Mouse (Mus musculus): Measurements from ENCODE around the gene Rtkn. TPM values are rescaled to one million over a fixed set of nuclear protein-coding genes. Genes with fewer than 3 reads are reported as not detected.
A peak's percentile ranks its signal among the peaks of the same experiment; 100 is the strongest.

The Rtkn gene
- polyA plus RNA-seq, 1 experiment from 2014 or later, result 10.1 TPM

DNA sequence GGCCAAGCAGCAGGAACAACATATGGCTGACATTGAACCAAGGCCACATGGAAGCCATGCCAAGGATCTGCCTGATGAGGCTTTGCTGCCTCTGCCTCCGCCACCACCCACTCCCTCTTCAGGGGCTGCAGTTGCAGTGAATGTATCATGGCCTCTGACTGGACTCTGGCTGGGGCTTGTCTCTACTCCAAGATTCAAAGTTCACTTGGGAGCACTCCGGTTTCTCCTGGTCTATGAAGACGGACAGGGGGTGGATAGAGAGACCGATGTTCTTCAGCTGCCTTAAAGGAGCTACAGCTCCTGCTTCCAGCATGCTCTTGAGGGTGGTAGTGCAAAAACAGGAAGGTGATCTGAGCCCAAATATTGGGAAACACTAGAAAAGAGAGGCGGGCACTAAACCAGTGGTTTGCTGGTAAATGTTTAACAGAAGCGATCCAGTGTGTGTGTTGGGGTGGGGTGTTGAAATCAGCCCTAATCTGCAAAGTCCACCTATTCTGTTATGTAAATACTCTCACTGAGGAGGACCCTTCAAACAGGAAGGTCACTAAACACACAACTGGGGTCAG, 3.7 kb upstream of the Rtkn start:
- H3K4me1 ChIP-seq (replicated peaks), result peaks cover 36% of the 10 kb centered on the region
- WGBS (ENCODE audit: insufficient replicate concordance), result 46% methylated on average over 6 of the region's 6 CpGs
- no peak overlapping the region for H3K9ac ChIP-seq
- DNase-seq (no peak), ATAC-seq (ENCODE audit: low read depth) (peak; percentile 69)
- peak overlapping the region; percentile 11; the same call in 1 of the 2 replicates for H3K4me2 ChIP-seq
- no peak overlapping the region for H3K4me3 ChIP-seq (replicated peaks)
- no peaks in the 10 kb centered on the region for H3K9me3 ChIP-seq (replicated peaks)
- H3K36me3 ChIP-seq, result no peaks in the 10 kb centered on the region
- peaks cover 22% of the 10 kb centered on the region for H3K27me3 ChIP-seq
- peak overlapping the region; percentile 78 for H3K27ac ChIP-seq

DNA sequence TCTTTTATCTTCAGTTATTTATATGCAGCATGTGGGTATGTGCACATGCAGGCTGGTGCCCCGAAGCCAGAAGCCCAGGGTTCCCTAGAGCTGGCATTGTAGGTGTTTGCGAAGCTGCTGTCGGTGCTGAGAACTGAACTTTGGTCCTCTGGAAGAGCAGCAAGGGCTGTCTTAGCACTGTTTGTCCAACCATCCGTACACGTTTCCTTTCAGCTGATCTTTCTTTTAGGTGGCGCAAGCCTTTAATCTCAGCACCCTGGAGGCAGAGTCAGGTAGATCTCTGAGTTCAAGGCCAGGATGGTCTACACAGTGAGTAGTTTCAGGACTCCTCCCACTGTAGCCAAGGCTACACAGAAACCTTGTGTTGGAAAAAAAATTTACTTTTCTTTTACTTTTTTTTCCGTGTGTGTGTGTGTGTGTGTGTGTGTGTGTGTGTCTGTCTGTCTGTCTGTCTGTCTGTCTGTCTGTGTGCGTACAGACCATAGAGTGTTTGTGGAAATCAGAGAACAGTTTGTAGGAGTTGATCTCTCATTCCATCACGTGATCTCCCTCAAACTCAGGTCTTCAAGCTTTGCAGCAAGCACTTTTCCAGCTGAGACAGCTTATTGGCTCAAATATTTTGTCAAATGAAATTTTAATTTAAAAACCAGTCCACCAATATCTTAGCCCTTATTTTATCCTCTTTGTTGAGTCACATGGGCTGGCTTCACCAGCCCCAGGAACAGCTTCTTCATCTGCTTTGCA, 2.9 kb upstream of the Rtkn start:
- 61% methylated on average over 9 of the region's 9 CpGs for WGBS (ENCODE audit: insufficient replicate concordance)
- ATAC-seq (ENCODE audit: low read depth) (peak; percentile 18; the same call in 1 of the 2 replicates), DNase-seq (no peak)
- Histone ChIP-seq H3K9ac (no peak overlapping the region), H3K4me2 (no peak overlapping the region), H3K27me3 (peaks cover 30% of the 10 kb centered on the region), H3K4me1 (replicated peaks) (peaks cover 44% of the 10 kb centered on the region), H3K27ac (peak overlapping the region; percentile 67), H3K9me3 (replicated peaks) (no peaks in the 10 kb centered on the region), H3K36me3 (no peaks in the 10 kb centered on the region), H3K4me3 (replicated peaks) (no peak overlapping the region)

DNA sequence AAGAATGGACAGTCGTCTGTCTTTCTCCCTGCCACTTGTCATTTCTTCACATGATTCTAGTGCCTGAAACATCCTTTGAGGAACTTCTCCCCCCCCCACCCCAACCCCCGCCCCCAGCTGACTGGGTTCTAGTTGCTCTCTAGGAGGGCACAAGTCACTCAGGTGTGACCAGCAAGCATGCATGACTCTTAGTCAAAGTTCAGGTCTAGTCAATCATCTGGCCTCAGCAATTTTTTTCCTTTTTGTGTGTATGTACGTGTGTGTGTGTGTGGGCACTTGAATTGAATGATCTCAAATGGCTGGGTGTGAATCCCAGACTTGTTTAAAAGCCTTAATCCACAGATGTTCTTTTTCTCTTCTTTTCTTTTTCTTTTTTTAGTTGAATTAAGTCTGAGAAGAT, 1.0 kb upstream of the Rtkn start:
- WGBS (ENCODE audit: insufficient replicate concordance), result 51% methylated on average over 3 of the region's 3 CpGs
- no peak for ATAC-seq (ENCODE audit: low read depth)
- peaks cover 61% of the 10 kb centered on the region for H3K4me1 ChIP-seq (replicated peaks)
- H3K27me3 ChIP-seq, result peaks cover 45% of the 10 kb centered on the region
- H3K4me3 ChIP-seq (replicated peaks), result no peak overlapping the region
- no peak for DNase-seq
- H3K9ac ChIP-seq, result no peak overlapping the region
- no peaks in the 10 kb centered on the region for H3K9me3 ChIP-seq (replicated peaks)
- no peak overlapping the region for H3K27ac ChIP-seq
- no peaks in the 10 kb centered on the region for H3K36me3 ChIP-seq
- no peak overlapping the region for H3K4me2 ChIP-seq

DNA sequence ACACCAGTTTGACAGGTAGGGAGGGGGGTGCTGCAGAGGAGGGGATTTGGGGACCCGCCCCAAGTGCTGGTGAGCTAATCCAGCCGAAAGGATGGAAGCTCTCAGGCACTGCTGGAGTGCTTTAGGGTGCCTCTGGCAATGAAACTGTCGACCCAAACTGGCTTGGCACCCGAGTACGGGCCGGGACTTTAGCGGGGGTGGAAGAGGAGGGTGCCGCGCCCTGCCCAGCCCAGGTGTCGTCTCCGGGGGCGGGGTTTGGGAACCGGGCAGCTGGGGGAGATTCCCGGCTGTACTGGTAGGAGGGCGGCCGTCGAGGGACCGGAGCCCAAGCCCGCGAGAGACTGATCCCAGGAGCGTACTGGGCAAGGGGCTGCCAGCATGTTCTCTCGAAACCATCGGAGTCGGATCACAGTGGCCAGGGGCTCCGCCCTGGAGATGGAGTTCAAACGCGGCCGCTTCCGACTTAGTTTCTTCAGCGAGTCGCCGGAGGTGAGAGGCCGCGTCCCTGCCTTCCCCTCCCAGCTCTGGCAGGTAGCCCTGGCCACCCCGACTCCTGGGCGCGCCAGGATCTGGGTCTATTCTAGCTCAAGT, 403 bp downstream of the Rtkn start:
- Histone ChIP-seq H3K36me3 (no peaks in the 10 kb centered on the region), H3K9ac (peak overlapping the region; percentile 73), H3K4me2 (peak overlapping the region; percentile 69), H3K4me3 (replicated peaks) (peak overlapping the region; percentile 59), H3K27me3 (peaks cover 54% of the 10 kb centered on the region), H3K27ac (0 out of 2 replicates have a peak overlapping the region, but pooled peaks have one; percentile 88), H3K9me3 (replicated peaks) (no peaks in the 10 kb centered on the region), H3K4me1 (replicated peaks) (peaks cover 60% of the 10 kb centered on the region)
- DNase-seq (no peak), ATAC-seq (ENCODE audit: low read depth) (no peak)
- WGBS (ENCODE audit: insufficient replicate concordance), result 26% methylated on average over 37 of the region's 37 CpGs

DNA sequence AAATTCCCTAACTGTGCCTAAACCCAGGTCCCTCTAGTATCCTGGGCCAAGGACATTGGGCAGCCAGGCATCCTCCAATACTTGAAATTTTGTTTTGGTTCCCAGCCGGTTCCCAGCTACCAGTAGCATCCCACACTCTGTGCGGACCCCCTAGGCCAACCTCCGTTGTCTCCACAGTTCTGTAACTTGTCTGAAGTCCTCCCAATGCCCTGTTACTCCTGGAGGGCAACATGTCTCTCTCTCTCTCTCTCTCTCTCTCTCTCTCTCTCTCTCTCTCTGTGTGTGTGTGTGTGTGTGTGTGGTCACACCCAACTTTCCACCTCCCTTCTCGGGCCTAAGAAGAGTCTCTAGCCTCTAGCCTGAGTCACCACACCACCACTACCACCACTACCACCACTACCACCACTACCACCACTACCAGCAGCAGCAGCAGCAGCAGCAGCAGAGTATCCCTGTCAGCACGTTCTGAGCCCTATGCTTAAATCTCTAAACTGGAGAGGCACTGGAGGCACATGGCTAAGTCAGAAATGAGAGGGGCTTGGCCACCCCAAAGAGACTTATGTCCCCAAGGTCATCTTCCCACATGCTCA, 1.1 kb downstream of the Rtkn start:
- Histone ChIP-seq H3K27me3 (peaks cover 58% of the 10 kb centered on the region), H3K4me2 (peak overlapping the region; percentile 69), H3K4me1 (replicated peaks) (peaks cover 53% of the 10 kb centered on the region), H3K9me3 (replicated peaks) (no peaks in the 10 kb centered on the region), H3K9ac (peak overlapping the region; percentile 73), H3K27ac (peak overlapping the region; percentile 88), H3K4me3 (replicated peaks) (peak overlapping the region; percentile 59), H3K36me3 (no peaks in the 10 kb centered on the region)
- DNase-seq, result no peak
- ATAC-seq (ENCODE audit: low read depth), result no peak
- WGBS (ENCODE audit: insufficient replicate concordance), result 36% methylated on average over 5 of the region's 5 CpGs

DNA sequence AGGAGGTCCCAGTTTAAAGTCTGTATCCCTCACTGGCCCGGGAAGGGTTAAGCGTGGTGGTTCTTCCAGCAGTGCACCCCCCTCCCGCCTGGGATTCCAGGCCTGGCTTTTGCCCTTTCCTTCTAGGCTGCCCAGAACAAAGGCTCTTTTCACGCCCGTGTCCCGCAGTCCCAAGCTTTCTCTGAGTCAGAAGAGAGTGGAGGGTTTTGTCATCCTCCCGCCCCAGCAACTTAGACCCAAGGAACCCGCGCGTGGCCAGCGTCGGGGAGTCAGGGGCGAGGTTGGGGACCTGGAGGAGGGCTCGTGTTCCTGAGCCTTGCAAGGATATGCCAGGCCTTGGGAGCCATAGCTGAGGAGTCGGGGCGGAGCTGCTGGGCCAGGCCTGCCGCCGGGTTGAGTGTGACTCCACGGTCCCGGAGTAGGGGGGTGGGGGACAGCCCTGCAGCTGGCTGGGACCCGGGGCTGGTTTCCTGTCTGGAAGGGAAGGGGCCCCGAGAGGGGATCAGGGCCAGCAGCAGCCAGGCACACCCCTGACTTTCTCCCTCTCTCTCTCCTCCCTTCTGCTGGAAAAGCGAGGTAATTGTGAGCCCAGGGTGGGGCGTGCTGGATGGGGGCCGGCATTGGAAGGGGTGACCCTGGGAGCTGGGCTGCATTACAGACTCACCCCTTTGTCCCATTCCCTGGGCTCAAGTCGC, 1.8 kb downstream of the Rtkn start:
- H3K27me3 ChIP-seq, result peaks cover 65% of the 10 kb centered on the region
- H3K9me3 ChIP-seq (replicated peaks), result no peaks in the 10 kb centered on the region
- peak overlapping the region; percentile 88 for H3K27ac ChIP-seq
- peaks cover 52% of the 10 kb centered on the region for H3K4me1 ChIP-seq (replicated peaks)
- peak overlapping the region; percentile 59 for H3K4me3 ChIP-seq (replicated peaks)
- peak overlapping the region; percentile 69 for H3K4me2 ChIP-seq
- DNase-seq, result no peak
- WGBS (ENCODE audit: insufficient replicate concordance), result 3% methylated on average over 26 of the region's 26 CpGs
- H3K36me3 ChIP-seq, result no peaks in the 10 kb centered on the region
- peak overlapping the region; percentile 73 for H3K9ac ChIP-seq
- ATAC-seq (ENCODE audit: low read depth), result peak; percentile 33

DNA sequence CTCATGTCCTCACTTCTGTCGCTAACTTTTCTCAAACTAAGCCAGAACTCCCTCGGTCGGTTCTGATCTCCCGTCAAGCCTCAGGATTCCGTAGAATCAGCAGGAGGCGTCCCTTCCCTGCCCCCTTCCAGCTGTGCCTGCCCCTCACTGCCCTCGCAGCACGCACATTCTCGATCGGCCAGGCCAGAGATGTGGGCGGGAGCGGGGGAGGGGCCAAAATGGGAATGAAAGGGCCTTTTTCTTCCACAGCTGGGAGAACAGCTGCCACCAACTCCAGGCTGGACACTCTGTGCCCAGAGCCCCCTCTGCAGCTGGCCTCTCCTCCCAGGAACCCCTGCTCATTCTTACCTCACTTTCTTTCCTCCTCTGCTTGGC, 2.3 kb downstream of the Rtkn start:
- 0% methylated on average over 12 of the region's 12 CpGs for WGBS (ENCODE audit: insufficient replicate concordance)
- no peaks in the 10 kb centered on the region for H3K9me3 ChIP-seq (replicated peaks)
- no peaks in the 10 kb centered on the region for H3K36me3 ChIP-seq
- H3K4me1 ChIP-seq (replicated peaks), result peaks cover 54% of the 10 kb centered on the region
- DNase-seq (peak; percentile 50), ATAC-seq (ENCODE audit: low read depth) (peak; percentile 66)
- H3K4me2 ChIP-seq, result peak overlapping the region; percentile 69
- peak overlapping the region; percentile 59 for H3K4me3 ChIP-seq (replicated peaks)
- H3K27ac ChIP-seq, result peak overlapping the region; percentile 88
- H3K9ac ChIP-seq, result peak overlapping the region; percentile 73
- peaks cover 70% of the 10 kb centered on the region for H3K27me3 ChIP-seq

DNA sequence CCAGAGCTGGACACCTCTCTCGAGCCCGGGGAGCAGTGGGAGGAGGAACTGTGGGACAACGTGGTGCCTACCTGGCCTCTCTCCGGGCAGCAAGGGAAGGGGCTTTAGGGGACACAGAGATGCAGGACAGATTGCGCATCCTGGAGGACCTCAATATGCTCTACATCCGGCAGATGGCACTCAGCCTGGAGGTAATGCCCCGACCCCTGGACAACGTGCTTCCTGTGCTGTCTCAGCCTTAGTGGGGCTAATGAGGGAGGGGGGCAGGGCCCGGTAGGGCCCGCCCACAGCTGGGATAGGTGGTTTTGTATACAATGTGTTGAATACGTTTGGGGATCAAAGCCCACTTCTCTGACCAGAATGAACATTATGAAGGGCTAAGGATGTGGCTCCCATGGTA, 2.8 kb downstream of the Rtkn start:
- Histone ChIP-seq H3K9ac (peak overlapping the region; percentile 73; the same call in 1 of the 2 replicates), H3K27me3 (peaks cover 74% of the 10 kb centered on the region)

DNA sequence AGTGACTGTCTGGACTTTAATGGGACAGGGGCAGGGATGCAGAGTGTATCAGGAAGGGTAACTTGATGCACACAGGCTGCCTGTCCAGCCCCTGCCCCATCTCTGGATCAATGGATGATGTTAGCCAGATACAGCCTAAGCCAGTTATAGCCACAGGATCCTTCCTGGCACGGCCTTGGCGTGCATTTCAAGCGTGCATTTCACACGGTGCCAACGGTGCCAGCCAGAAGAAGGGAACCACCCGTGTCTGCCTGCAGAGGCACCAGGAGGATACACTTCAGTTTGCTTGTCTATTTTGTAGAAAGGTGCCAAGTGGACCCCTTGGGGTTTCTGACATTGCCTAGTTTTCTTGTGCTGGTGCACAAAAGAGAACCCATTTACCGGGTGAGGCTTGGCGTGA, 4.8 kb downstream of the Rtkn start:
- Histone ChIP-seq H3K4me1 (replicated peaks) (peaks cover 46% of the 10 kb centered on the region), H3K27me3 (peaks cover 68% of the 10 kb centered on the region), H3K4me3 (replicated peaks) (no peak overlapping the region), H3K27ac (no peak overlapping the region), H3K9ac (no peak overlapping the region), H3K36me3 (no peaks in the 10 kb centered on the region), H3K9me3 (replicated peaks) (no peaks in the 10 kb centered on the region), H3K4me2 (no peak overlapping the region)
- 85% methylated on average over 8 of the region's 8 CpGs for WGBS (ENCODE audit: insufficient replicate concordance)
- ATAC-seq (ENCODE audit: low read depth), result no peak
- no peak for DNase-seq

More for the DNA sequence above, 2.8 kb downstream of the Rtkn start:
- H3K4me1 ChIP-seq (replicated peaks), result peaks cover 52% of the 10 kb centered on the region
- peak overlapping the region; percentile 69 for H3K4me2 ChIP-seq
- no peaks in the 10 kb centered on the region for H3K9me3 ChIP-seq (replicated peaks)
- peak overlapping the region; percentile 59 for H3K4me3 ChIP-seq (replicated peaks)
- H3K27ac ChIP-seq, result peak overlapping the region; percentile 88
- no peaks in the 10 kb centered on the region for H3K36me3 ChIP-seq
- 2% methylated on average over 11 of the region's 11 CpGs for WGBS (ENCODE audit: insufficient replicate concordance)
- ATAC-seq (ENCODE audit: low read depth), result peak; percentile 32
- no peak for DNase-seq

DNA sequence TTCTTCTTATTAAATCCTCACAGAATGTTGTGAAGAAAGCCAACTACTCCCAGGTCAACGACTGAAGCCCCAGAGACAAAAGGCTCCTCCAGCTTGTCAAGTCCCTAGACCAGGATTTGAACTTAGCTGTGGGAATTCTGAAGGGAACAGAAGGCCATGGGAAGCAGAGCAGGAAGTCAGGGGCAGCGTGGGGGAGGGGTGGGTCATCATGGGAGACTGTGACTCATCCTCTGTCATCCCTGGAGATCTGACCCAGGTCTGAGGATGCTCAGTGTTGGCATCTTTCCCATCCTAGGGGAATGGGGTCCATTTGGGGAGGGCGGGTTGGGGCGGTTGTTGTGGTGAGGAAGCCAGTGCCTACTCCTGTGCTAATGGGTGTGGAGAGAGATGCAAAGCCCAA, 6.4 kb downstream of the Rtkn start:
- DNase-seq (no peak), ATAC-seq (ENCODE audit: low read depth) (no peak)
- Histone ChIP-seq H3K4me1 (replicated peaks) (peaks cover 33% of the 10 kb centered on the region), H3K36me3 (no peaks in the 10 kb centered on the region), H3K9ac (no peak overlapping the region), H3K9me3 (replicated peaks) (no peaks in the 10 kb centered on the region), H3K27me3 (peaks cover 53% of the 10 kb centered on the region), H3K27ac (no peak overlapping the region), H3K4me3 (replicated peaks) (no peak overlapping the region), H3K4me2 (peak overlapping the region; percentile 51; the same call in 1 of the 2 replicates)
- 43% methylated on average over 4 of the region's 4 CpGs for WGBS (ENCODE audit: insufficient replicate concordance)
